In the genomic region with DNA sequence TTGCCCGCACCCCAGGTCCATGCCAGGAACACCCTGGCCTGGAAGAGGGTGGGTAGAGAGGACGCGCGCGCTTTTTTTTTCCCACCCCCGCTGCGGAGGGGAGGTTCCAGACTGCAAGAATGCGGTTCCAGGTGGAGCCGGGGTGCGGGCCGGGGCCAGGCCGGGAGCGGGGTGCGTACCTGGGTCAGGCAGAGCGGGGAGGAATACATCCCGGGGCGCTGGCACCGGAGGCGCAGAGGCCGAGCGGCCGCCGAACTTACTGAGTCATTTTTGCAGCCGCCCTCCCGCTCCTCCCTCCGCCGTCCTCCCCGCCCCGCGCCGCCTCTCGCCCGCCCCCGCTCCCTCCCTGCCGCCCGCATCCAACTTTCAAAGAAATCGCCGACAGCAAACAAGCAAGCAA, we compare ENCODE assay signal across 8 mouse cellular contexts. TPM values are rescaled to one million over a fixed set of nuclear protein-coding genes. Genes with fewer than 3 reads are reported as not detected.
DNase-seq lines count a peak whose midpoint lies in the region; ATAC-seq and TF ChIP-seq lines count a peak whose summit lies in the region.

No protein-coding gene starts in this region.

- peak; percentile 69 for DNase-seq in adrenal gland, adult 8-10 months
- DNase-seq in heart, postnatal 0 days (ENCODE audit: low spot score), result no peak
- DNase-seq in kidney, postnatal 14 days, result peak; percentile 82
- peak; percentile 76 for DNase-seq in lung, adult 2 months

- H3K27ac ChIP-seq in heart, postnatal 0 days (ENCODE audit: low read depth), result peak overlapping the region; percentile 52
- peak overlapping the region; percentile 66 for H3K27ac ChIP-seq in olfactory bulb, adult 2 months (ENCODE audit: insufficient read depth, low read depth, low read length)

- TF ChIP-seq POLR2A in lung, adult 2 months (IDR thresholded peaks at IDR 0.05; ENCODE audit: borderline replicate concordance, extremely low read depth, low read depth, low read length), result peak; percentile 68; the same call in 1 of the 2 replicates
- no peak for TF ChIP-seq POLR2A in olfactory bulb, adult 2 months (IDR thresholded peaks at IDR 0.05; ENCODE audit: insufficient read depth, low read depth, low read length)

- no peaks in the 10 kb centered on the region for H3K9me3 ChIP-seq in E14TG2a.4 (ENCODE audit: low read length)
- no peaks in the 10 kb centered on the region for H3K9me3 ChIP-seq in heart, postnatal 0 days (replicated peaks; ENCODE audit: control insufficient read depth, low read length)

- H3K4me2 ChIP-seq in heart, postnatal 0 days (ENCODE audit: low read depth, low read length), result peak overlapping the region; percentile 95

- peak; percentile 61 for ATAC-seq in erythroblast, adult 5-6 weeks (replicated peaks; ENCODE audit: low FRiP score, poor library complexity, severe bottlenecking)
- ATAC-seq in heart, postnatal 0 days (ENCODE audit: insufficient read depth, low read depth), result no peak
- ATAC-seq in monocyte, adult 5-6 weeks (replicated peaks; ENCODE audit: insufficient number of reproducible peaks, low FRiP score, low TSS enrichment, poor library complexity, severe bottlenecking), result no peak

- H3K9ac ChIP-seq in heart, postnatal 0 days (replicated peaks; ENCODE audit: low read depth, low read length), result peak overlapping the region; percentile 69

- H3K4me3 ChIP-seq in E14TG2a.4 (replicated peaks; ENCODE audit: low read length), result peak overlapping the region; percentile 76
- peak overlapping the region; percentile 80 for H3K4me3 ChIP-seq in heart, postnatal 0 days (ENCODE audit: low read depth, low read length)
- peak overlapping the region; percentile 78 for H3K4me3 ChIP-seq in lung, adult 2 months (replicated peaks; ENCODE audit: extremely low read depth, low read depth, low read length)
- H3K4me3 ChIP-seq in olfactory bulb, adult 2 months (ENCODE audit: insufficient read depth, low read depth, low read length), result peak overlapping the region; percentile 75

- under 1% methylated on average over 33 of the region's 38 CpGs for WGBS in heart, postnatal 0 days
- WGBS in lung, adult 2 months, result under 1% methylated on average over 37 of the region's 38 CpGs
- 1% methylated on average over 38 of the region's 38 CpGs for WGBS in olfactory bulb, adult 2 months

- no peak for TF ChIP-seq CTCF in E14TG2a.4 (conservative IDR thresholded peaks at IDR 0.05; ENCODE audit: low read length)
- TF ChIP-seq CTCF in heart, postnatal 0 days (IDR thresholded peaks at IDR 0.05; ENCODE audit: low read depth), result no peak
- TF ChIP-seq CTCF in lung, adult 2 months (IDR thresholded peaks at IDR 0.05; ENCODE audit: insufficient read depth, low read length), result no peak
- no peak for TF ChIP-seq CTCF in olfactory bulb, adult 2 months (IDR thresholded peaks at IDR 0.05; ENCODE audit: insufficient read depth, low read depth, low read length)

- no peaks in the 10 kb centered on the region for H3K36me3 ChIP-seq in E14TG2a.4 (ENCODE audit: insufficient read depth, low read length)
- no peaks in the 10 kb centered on the region for H3K36me3 ChIP-seq in heart, postnatal 0 days (replicated peaks; ENCODE audit: control insufficient read depth, insufficient read depth, low read length)

- H3K4me1 ChIP-seq in E14TG2a.4 (replicated peaks; ENCODE audit: low read depth, low read length), result peaks cover 69% of the 10 kb centered on the region
- peaks cover 25% of the 10 kb centered on the region for H3K4me1 ChIP-seq in heart, postnatal 0 days (ENCODE audit: control insufficient read depth, insufficient read depth)
- peaks cover 29% of the 10 kb centered on the region for H3K4me1 ChIP-seq in lung, adult 2 months (ENCODE audit: control insufficient read depth, insufficient read depth, low read length)
- H3K4me1 ChIP-seq in olfactory bulb, adult 2 months (ENCODE audit: control insufficient read depth, insufficient read depth, low read length), result peaks cover 60% of the 10 kb centered on the region

- no peak for TF ChIP-seq EP300 in heart, postnatal 0 days (IDR thresholded peaks at IDR 0.05; ENCODE audit: low read depth)

- H3K27me3 ChIP-seq in E14TG2a.4 (ENCODE audit: insufficient read depth, low read length), result peaks cover 60% of the 10 kb centered on the region
- no peaks in the 10 kb centered on the region for H3K27me3 ChIP-seq in heart, postnatal 0 days (ENCODE audit: control insufficient read depth, insufficient read depth, low read length)

RNA-seq across cellular contexts. Expression of a gene that starts 28.5 kb away (rescaled TPM):
- total RNA-seq in adrenal gland, adult 8-10 months (2022), result 100 to 1,000 TPM; 113 to 191 (median 144) TPM
- 13.4 and 23.8 TPM in 2 replicates for total RNA-seq in erythroblast, adult 5-6 weeks (2015; ENCODE audit: low replicate concordance)
- 0.84 and 8.2 TPM in 2 replicates for total RNA-seq in erythroblast, adult 5-6 weeks (2017; ENCODE audit: low replicate concordance)
- 24.6 and 47.6 TPM in 2 replicates for total RNA-seq in heart, postnatal 0 days (2014; rRNA removed; ENCODE audit: low replicate concordance)
- 73.7 and 77.9 TPM in 2 replicates for polyA plus RNA-seq in heart, postnatal 0 days (2015; fragmentation: Nextera tagmentation; extraction: Ambion mirVana)
- polyA plus RNA-seq in lung, adult 2 months (2012; rRNA removed), result 89.6 and 103 TPM in 2 replicates
- polyA plus RNA-seq in olfactory bulb, adult 2 months (2012; ENCODE audit: insufficient read depth, insufficient read length, low replicate concordance, missing spikeins), result not detected in 2 replicates
- total RNA-seq in monocyte, adult 5-6 weeks (2017), result 4.1 to 7.6 TPM (median 5.1 TPM) in 3 replicates

RNA-seq across cellular contexts. Expression of a gene that starts 34.0 kb away (rescaled TPM):
- 1 to 10 TPM in 2 of 4 experiments, under 1 TPM in 2; 0.78 to 2.0 (median 0.96) TPM for total RNA-seq in adrenal gland, adult 8-10 months (2022)
- total RNA-seq in erythroblast, adult 5-6 weeks (2015; ENCODE audit: low replicate concordance), result 5.4 TPM in 1 of 2 replicates, not detected in the other
- 1.8 and 3.8 TPM in 2 replicates for total RNA-seq in erythroblast, adult 5-6 weeks (2017; ENCODE audit: low replicate concordance)
- 6.6 and 7.8 TPM in 2 replicates for total RNA-seq in heart, postnatal 0 days (2014; rRNA removed; ENCODE audit: low replicate concordance)
- 3.3 and 3.8 TPM in 2 replicates for polyA plus RNA-seq in heart, postnatal 0 days (2015; fragmentation: Nextera tagmentation; extraction: Ambion mirVana)
- polyA plus RNA-seq in lung, adult 2 months (2012; rRNA removed), result 8.8 and 10.1 TPM in 2 replicates
- not detected in 2 replicates for polyA plus RNA-seq in olfactory bulb, adult 2 months (2012; ENCODE audit: insufficient read depth, insufficient read length, low replicate concordance, missing spikeins)
- 3.9 to 7.9 TPM (median 6.3 TPM) in 3 replicates for total RNA-seq in monocyte, adult 5-6 weeks (2017)

RNA-seq across cellular contexts. Expression of a gene that starts 38.1 kb away (rescaled TPM):
- 1 to 10 TPM; 2.0 to 4.2 (median 2.6) TPM for total RNA-seq in adrenal gland, adult 8-10 months (2022)
- not detected in 2 replicates for total RNA-seq in erythroblast, adult 5-6 weeks (2015; ENCODE audit: low replicate concordance)
- total RNA-seq in erythroblast, adult 5-6 weeks (2017; ENCODE audit: low replicate concordance), result 5.6 TPM in 1 of 2 replicates, not detected in the other
- not detected in 2 replicates for total RNA-seq in heart, postnatal 0 days (2014; rRNA removed; ENCODE audit: low replicate concordance)
- polyA plus RNA-seq in heart, postnatal 0 days (2015; fragmentation: Nextera tagmentation; extraction: Ambion mirVana), result 0.45 and 0.70 TPM in 2 replicates
- polyA plus RNA-seq in lung, adult 2 months (2012; rRNA removed), result 3.6 and 5.9 TPM in 2 replicates
- polyA plus RNA-seq in olfactory bulb, adult 2 months (2012; ENCODE audit: insufficient read depth, insufficient read length, low replicate concordance, missing spikeins), result not detected in 2 replicates
- total RNA-seq in monocyte, adult 5-6 weeks (2017), result not detected in 3 replicates

RNA-seq across cellular contexts. Expression of a gene that starts 42.6 kb away (rescaled TPM):
- 1 to 10 TPM in 2 of 4 experiments, under 1 TPM in 2; 0.65 to 2.9 (median 1.0) TPM for total RNA-seq in adrenal gland, adult 8-10 months (2022)
- total RNA-seq in erythroblast, adult 5-6 weeks (2015; ENCODE audit: low replicate concordance), result 2.5 and 3.7 TPM in 2 replicates
- 1.3 TPM in 1 of 2 replicates, not detected in the other for total RNA-seq in erythroblast, adult 5-6 weeks (2017; ENCODE audit: low replicate concordance)
- total RNA-seq in heart, postnatal 0 days (2014; rRNA removed; ENCODE audit: low replicate concordance), result 0.11 TPM in 1 of 2 replicates, not detected in the other
- 0.43 and 1.1 TPM in 2 replicates for polyA plus RNA-seq in heart, postnatal 0 days (2015; fragmentation: Nextera tagmentation; extraction: Ambion mirVana)
- 3.7 and 6.3 TPM in 2 replicates for polyA plus RNA-seq in lung, adult 2 months (2012; rRNA removed)
- not detected in 2 replicates for polyA plus RNA-seq in olfactory bulb, adult 2 months (2012; ENCODE audit: insufficient read depth, insufficient read length, low replicate concordance, missing spikeins)
- 2.3 to 3.7 TPM in 2 of 3 replicates, not detected in the other for total RNA-seq in monocyte, adult 5-6 weeks (2017)

RNA-seq across cellular contexts. Expression of a gene that starts 42.7 kb away (rescaled TPM):
- 10 to 100 TPM; 49.8 to 60.2 (median 55.0) TPM for total RNA-seq in adrenal gland, adult 8-10 months (2022)
- total RNA-seq in erythroblast, adult 5-6 weeks (2015; ENCODE audit: low replicate concordance), result 10.4 and 11.7 TPM in 2 replicates
- total RNA-seq in erythroblast, adult 5-6 weeks (2017; ENCODE audit: low replicate concordance), result 32.5 and 33.7 TPM in 2 replicates
- 123 and 139 TPM in 2 replicates for total RNA-seq in heart, postnatal 0 days (2014; rRNA removed; ENCODE audit: low replicate concordance)
- 75.2 and 77.6 TPM in 2 replicates for polyA plus RNA-seq in heart, postnatal 0 days (2015; fragmentation: Nextera tagmentation; extraction: Ambion mirVana)
- polyA plus RNA-seq in lung, adult 2 months (2012; rRNA removed), result 79.2 and 83.4 TPM in 2 replicates
- polyA plus RNA-seq in olfactory bulb, adult 2 months (2012; ENCODE audit: insufficient read depth, insufficient read length, low replicate concordance, missing spikeins), result not detected in 2 replicates
- total RNA-seq in monocyte, adult 5-6 weeks (2017), result 18.6 to 22.3 TPM (median 20.9 TPM) in 3 replicates
